Mouse (Mus musculus) liver, embryonic 14.5 days (tissue): ENCODE data around the gene Klk7.

Experiments used
- CTCF ChIP-seq: IDR thresholded peaks from 2 replicates; pipeline ENCODE4 v1.5.1; 2016; ENCODE audit warnings: antibody characterized with exemption, low read depth, control low read depth
- EP300 ChIP-seq: IDR thresholded peaks from 2 replicates; pipeline ENCODE4 v1.6.1; 2016; ENCODE audit warnings: antibody characterized with exemption, low read depth

- TF ChIP-seq CTCF: peak; percentile 85
- TF ChIP-seq EP300: no peak
Measured at GRCm38 (mm10) chr7:43782275-43783265, 28.5 kb upstream of the Klk7 start.
